8 mouse cellular contexts compared by ENCODE assay signal in the genomic region with DNA sequence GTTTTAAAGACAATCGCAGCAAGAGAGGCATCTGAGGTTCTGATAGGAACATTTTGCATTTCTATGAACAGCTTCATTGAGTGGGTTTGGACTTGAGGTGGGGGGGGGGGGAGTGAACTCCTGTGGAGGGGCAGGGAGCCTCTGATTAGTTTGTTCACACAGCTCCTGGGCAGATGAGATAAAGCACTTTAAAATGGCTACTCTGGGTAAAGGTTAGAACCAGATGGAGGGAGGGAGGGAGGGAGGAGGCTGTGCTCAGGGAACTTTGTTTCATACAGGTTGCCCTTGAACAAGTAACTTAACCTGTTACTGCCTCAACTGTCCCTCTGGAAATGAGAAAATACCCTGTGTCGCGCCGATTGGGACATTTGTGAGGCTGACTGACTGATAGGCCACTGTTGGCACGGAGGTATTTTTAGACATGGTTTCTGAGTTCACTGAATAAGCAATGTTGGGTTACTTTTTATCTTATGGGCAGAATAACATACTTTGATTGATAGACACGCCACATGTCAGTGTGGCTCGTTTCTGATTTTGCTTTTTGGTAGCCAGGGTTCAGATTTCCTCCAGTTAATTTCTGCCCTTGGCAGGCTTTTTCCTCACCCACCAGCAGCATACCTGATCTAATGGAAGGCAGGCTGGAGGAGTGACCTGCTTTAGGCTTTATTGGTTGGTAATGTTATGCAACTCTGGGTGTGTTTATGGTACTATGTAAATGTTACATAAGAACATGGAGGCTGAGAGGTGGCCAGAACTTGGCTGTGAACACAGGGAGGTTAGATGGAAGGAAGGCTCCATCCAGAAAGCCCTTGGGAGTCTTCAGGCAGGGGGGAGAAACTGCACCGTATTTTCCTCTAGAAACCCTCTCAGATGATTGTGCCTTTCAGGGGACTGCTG. TPM values are rescaled to one million over a fixed set of nuclear protein-coding genes. Genes with fewer than 3 reads are reported as not detected.
A peak's percentile ranks its signal among the peaks of the same experiment; 100 is the strongest.
DNase-seq lines count a peak whose midpoint lies in the region; ATAC-seq lines count a peak whose summit lies in the region.

No protein-coding gene starts in this region.

- H3K4me1 ChIP-seq in heart, embryonic 14.5 days (ENCODE audit: control insufficient read depth in 2 of 2, insufficient read depth in 2 of 2, low read length in 2 of 2) = peaks cover 33 to 69% of the 10 kb centered on the region in 2 experiments
- H3K4me1 ChIP-seq in brown adipose tissue, adult 24 weeks (ENCODE audit: control insufficient read depth, insufficient read depth, insufficient read length, low read length) = peaks cover 20% of the 10 kb centered on the region
- H3K4me1 ChIP-seq in heart, embryonic 16.5 days (ENCODE audit: control insufficient read depth, insufficient read depth, low read length) = peaks cover 64% of the 10 kb centered on the region

- ATAC-seq in heart, embryonic 14.5 days (ENCODE audit: insufficient number of reproducible peaks, insufficient read depth, low FRiP score, low read depth) = no peak
- ATAC-seq in heart, embryonic 16.5 days (replicated peaks; ENCODE audit: extremely low read depth, insufficient read depth, low FRiP score) = no peak
- ATAC-seq in megakaryocyte-erythroid progenitor cell, adult 5-6 weeks (replicated peaks; ENCODE audit: low FRiP score, low TSS enrichment, poor library complexity, severe bottlenecking) = peak; percentile 35; the same call in 1 of the 2 replicates
- ATAC-seq in activated CD4-positive, CD25-positive, alpha-beta regulatory T cell, adult 4 months = no peak

- H3K9ac ChIP-seq in heart, embryonic 14.5 days (ENCODE audit: low read length) = peak overlapping the region; percentile 47
- peak overlapping the region; percentile 50; the same call in 1 of the 2 replicates for H3K9ac ChIP-seq in heart, embryonic 16.5 days (ENCODE audit: low read length)

- no peaks in the 10 kb centered on the region for H3K9me3 ChIP-seq in heart, embryonic 14.5 days (ENCODE audit: control insufficient read depth, low read length)
- H3K9me3 ChIP-seq in heart, embryonic 16.5 days (replicated peaks; ENCODE audit: control insufficient read depth, low read length) = no peaks in the 10 kb centered on the region

- no peaks in the 10 kb centered on the region; the same call in 1 of the 2 replicates for H3K27me3 ChIP-seq in heart, embryonic 14.5 days (ENCODE audit: control insufficient read depth, insufficient read depth, low read length)
- no peaks in the 10 kb centered on the region for H3K27me3 ChIP-seq in heart, embryonic 16.5 days (ENCODE audit: control insufficient read depth, insufficient read depth, low read length)

- no peaks in the 10 kb centered on the region for H3K36me3 ChIP-seq in heart, embryonic 14.5 days (ENCODE audit: control insufficient read depth, insufficient read depth, low read length)
- H3K36me3 ChIP-seq in heart, embryonic 16.5 days (ENCODE audit: control insufficient read depth, insufficient read depth) = no peaks in the 10 kb centered on the region

- H3K4me2 ChIP-seq in heart, embryonic 14.5 days (ENCODE audit: low read length) = peak overlapping the region; percentile 95
- H3K4me2 ChIP-seq in heart, embryonic 16.5 days (ENCODE audit: low read depth, low read length) = peak overlapping the region; percentile 78

- peak overlapping the region; percentile 86 to 93 for H3K27ac ChIP-seq in heart, embryonic 14.5 days (replicated peaks in 1 of 2; ENCODE audit: control insufficient read depth in 1 of 2, insufficient read depth in 1 of 2, low read depth in 2 of 2, low read length in 2 of 2)
- H3K27ac ChIP-seq in brown adipose tissue, adult 24 weeks (replicated peaks; ENCODE audit: low read depth, low read length) = 0 out of 2 replicates have a peak overlapping the region, but pooled peaks have one; percentile 1
- peak overlapping the region; percentile 89 for H3K27ac ChIP-seq in heart, embryonic 16.5 days (ENCODE audit: low read length)

- no peak for DNase-seq in heart, postnatal 4 days
- no peak for DNase-seq in adipocyte (ENCODE audit: low spot score)
- DNase-seq in natural killer cell, adult 2 months (ENCODE audit: low spot score in 2 of 2) = no peak

- 28% methylated on average over 8 of the region's 8 CpGs for WGBS in heart, embryonic 14.5 days
- WGBS in heart, embryonic 16.5 days = 27% methylated on average over 8 of the region's 8 CpGs

- H3K4me3 ChIP-seq in heart, embryonic 14.5 days (ENCODE audit: control insufficient read depth in 1 of 2, insufficient read depth in 1 of 2, low read depth in 1 of 2, low read length in 2 of 2) = 0 out of 4 replicates have a peak overlapping the region, but pooled peaks of 1 of the 2 experiments have one; percentile 3
- H3K4me3 ChIP-seq in brown adipose tissue, adult 24 weeks (ENCODE audit: insufficient read depth, low read depth, low read length) = no peak overlapping the region
- peak overlapping the region; percentile 6; the same call in 1 of the 2 replicates for H3K4me3 ChIP-seq in heart, embryonic 16.5 days (ENCODE audit: low read length)

RNA-seq across cellular contexts. Expression of gene Acvr1b, which starts 3.2 kb away (rescaled TPM):
- 7.3 and 8.7 TPM in 2 replicates for polyA plus RNA-seq in heart, embryonic 14.5 days (2014; fragmentation: Nextera tagmentation; extraction: Ambion mirVana)
- 10 to 100 TPM; 20.8 to 21.4 TPM for total RNA-seq in heart, postnatal 4 days (2021)
- polyA plus RNA-seq in brown adipose tissue, adult 24 weeks (2012; ENCODE audit: insufficient read depth, insufficient read length, missing spikeins) = 3.1 and 3.2 TPM in 2 replicates
- 7.1 and 8.0 TPM in 2 replicates for polyA plus RNA-seq in heart, embryonic 16.5 days (2015; fragmentation: Nextera tagmentation; extraction: Ambion mirVana)
- total RNA-seq in megakaryocyte-erythroid progenitor cell, adult 5-6 weeks (2014; fragmentation: Nextera tagmentation) = 1.4 and 2.8 TPM in 2 replicates
- 1.0 and 2.7 TPM in 2 replicates for total RNA-seq in megakaryocyte-erythroid progenitor cell, adult 5-6 weeks (2017)
- 1 to 10 TPM; 3.5 to 3.6 TPM for polyA plus RNA-seq in activated CD4-positive, CD25-positive, alpha-beta regulatory T cell, adult 4 months (2017; shearing (Covaris generic))

RNA-seq across cellular contexts. Expression of gene Grasp, which starts 46.9 kb away (rescaled TPM):
- polyA plus RNA-seq in heart, embryonic 14.5 days (2014; fragmentation: Nextera tagmentation; extraction: Ambion mirVana) = 3.8 and 5.5 TPM in 2 replicates
- 10 to 100 TPM; 13.9 to 15.1 TPM for total RNA-seq in heart, postnatal 4 days (2021)
- 1.7 and 3.7 TPM in 2 replicates for polyA plus RNA-seq in brown adipose tissue, adult 24 weeks (2012; ENCODE audit: insufficient read depth, insufficient read length, missing spikeins)
- polyA plus RNA-seq in heart, embryonic 16.5 days (2015; fragmentation: Nextera tagmentation; extraction: Ambion mirVana) = 3.1 and 3.4 TPM in 2 replicates
- total RNA-seq in megakaryocyte-erythroid progenitor cell, adult 5-6 weeks (2014; fragmentation: Nextera tagmentation) = 0.17 TPM in 1 of 2 replicates, not detected in the other
- 0.27 TPM in 1 of 2 replicates, not detected in the other for total RNA-seq in megakaryocyte-erythroid progenitor cell, adult 5-6 weeks (2017)
- polyA plus RNA-seq in activated CD4-positive, CD25-positive, alpha-beta regulatory T cell, adult 4 months (2017; shearing (Covaris generic)) = not detected

RNA-seq across cellular contexts. Expression of gene Acvrl1, which starts 48.7 kb away (rescaled TPM):
- 5.8 and 8.1 TPM in 2 replicates for polyA plus RNA-seq in heart, embryonic 14.5 days (2014; fragmentation: Nextera tagmentation; extraction: Ambion mirVana)
- 10 to 100 TPM; 20.5 to 21.7 TPM for total RNA-seq in heart, postnatal 4 days (2021)
- 9.4 and 13.7 TPM in 2 replicates for polyA plus RNA-seq in brown adipose tissue, adult 24 weeks (2012; ENCODE audit: insufficient read depth, insufficient read length, missing spikeins)
- polyA plus RNA-seq in heart, embryonic 16.5 days (2015; fragmentation: Nextera tagmentation; extraction: Ambion mirVana) = 14.7 and 20.5 TPM in 2 replicates
- not detected in 2 replicates for total RNA-seq in megakaryocyte-erythroid progenitor cell, adult 5-6 weeks (2014; fragmentation: Nextera tagmentation)
- 3.3 TPM in 1 of 2 replicates, not detected in the other for total RNA-seq in megakaryocyte-erythroid progenitor cell, adult 5-6 weeks (2017)
- polyA plus RNA-seq in activated CD4-positive, CD25-positive, alpha-beta regulatory T cell, adult 4 months (2017; shearing (Covaris generic)) = 1 to 10 TPM; 1.6 to 2.7 TPM

Comparison
In these comparisons a context has a peak if more than half of its experiments do, and no peak if none do; other contexts are left out.
1. H3K27ac ChIP-seq: peak in every context shown above with its lines; median percentile 90 in heart, embryonic 14.5 days; 89 in heart, embryonic 16.5 days; 1 in brown adipose tissue, adult 24 weeks.